Mouse (Mus musculus): ENCODE results near the gene Efr3b.
A peak's percentile ranks its signal among the peaks of the same experiment; 100 is the strongest.
"Not testable (repeated sequence)": the region's sequence is repeated elsewhere in the genome, so short reads cannot be mapped to it uniquely, and the experiment has no call there.

Efr3b gene

GRCm38 (mm10) chr12:3982257-3982656, 56.5 kb downstream of the Efr3b start:
- no peak for DNase-seq (ENCODE audit: low read depth, low spot score)

- peak; percentile 89 for DNase-seq (ENCODE audit: low read depth, low spot score)
Observed at GRCm38 (mm10) chr12:3981350-3982131, 57.2 kb downstream of the Efr3b start.

GRCm38 (mm10) chr12:3980991-3981349, 57.7 kb downstream of the Efr3b start:
- DNase-seq (ENCODE audit: low read depth, low spot score): no peak

- DNase-seq (ENCODE audit: low read depth, low spot score): peak; percentile 17
Observed at GRCm38 (mm10) chr12:3973169-3973568, 65.5 kb downstream of the Efr3b start.

- DNase-seq (ENCODE audit: low read depth, low spot score): no peak
Observed at GRCm38 (mm10) chr12:3968380-3968779, 70.3 kb downstream of the Efr3b start.

- no peak for DNase-seq (ENCODE audit: low read depth, low spot score)
Observed at GRCm38 (mm10) chr12:3967196-3967595, 71.5 kb downstream of the Efr3b start.

GRCm38 (mm10) chr12:3960553-3960952, 78.2 kb downstream of the Efr3b start:
- no peak for DNase-seq (ENCODE audit: low read depth, low spot score)

GRCm38 (mm10) chr12:3959791-3960543, 78.7 kb downstream of the Efr3b start:
- DNase-seq (ENCODE audit: low read depth, low spot score): no peak

GRCm38 (mm10) chr12:3956351-3956750, 82.4 kb downstream of the Efr3b start:
- peak; percentile 9 for DNase-seq (ENCODE audit: low read depth, low spot score)

GRCm38 (mm10) chr12:3955371-3955770, 83.3 kb downstream of the Efr3b start:
- DNase-seq (ENCODE audit: low read depth, low spot score): peak; percentile 39

GRCm38 (mm10) chr12:3954651-3955050, 84.1 kb downstream of the Efr3b start, which contains the start of gene Pomc:
Gene Pomc, plus strand, starts transcription at chr12:3954951.
- no peak for DNase-seq (ENCODE audit: low read depth, low spot score)

- no peak for DNase-seq (ENCODE audit: low read depth, low spot score)
Observed at GRCm38 (mm10) chr12:3947503-3947902, 91.2 kb downstream of the Efr3b start.

- DNase-seq (ENCODE audit: low read depth, low spot score): no peak
Observed at GRCm38 (mm10) chr12:3944454-3945073, 94.2 kb downstream of the Efr3b start.

GRCm38 (mm10) chr12:3942026-3942425, 96.7 kb downstream of the Efr3b start:
- DNase-seq (ENCODE audit: low read depth, low spot score): no peak

GRCm38 (mm10) chr12:3930090-3930865, 108.4 kb downstream of the Efr3b start:
- not testable (repeated sequence) for DNase-seq (ENCODE audit: low read depth, low spot score)

- peak; percentile 52 for DNase-seq (ENCODE audit: low read depth, low spot score)
Observed at GRCm38 (mm10) chr12:3928841-3929240, 109.9 kb downstream of the Efr3b start.

- peak; percentile 68 for DNase-seq (ENCODE audit: low read depth, low spot score)
Observed at GRCm38 (mm10) chr12:3926127-3926526, 112.6 kb downstream of the Efr3b start.

GRCm38 (mm10) chr12:3919423-3919822, 119.3 kb downstream of the Efr3b start:
- DNase-seq (ENCODE audit: low read depth, low spot score): no peak

- DNase-seq (ENCODE audit: low read depth, low spot score): no peak
Observed at GRCm38 (mm10) chr12:3918577-3918976, 120.1 kb downstream of the Efr3b start.

- DNase-seq (ENCODE audit: low read depth, low spot score): no peak
Observed at GRCm38 (mm10) chr12:3917668-3918341, 120.9 kb downstream of the Efr3b start.

GRCm38 (mm10) chr12:3915852-3916251, 122.9 kb downstream of the Efr3b start:
- no peak for DNase-seq (ENCODE audit: low read depth, low spot score)
